ENCODE assay signal across 10 mouse cellular contexts in the genomic region with DNA sequence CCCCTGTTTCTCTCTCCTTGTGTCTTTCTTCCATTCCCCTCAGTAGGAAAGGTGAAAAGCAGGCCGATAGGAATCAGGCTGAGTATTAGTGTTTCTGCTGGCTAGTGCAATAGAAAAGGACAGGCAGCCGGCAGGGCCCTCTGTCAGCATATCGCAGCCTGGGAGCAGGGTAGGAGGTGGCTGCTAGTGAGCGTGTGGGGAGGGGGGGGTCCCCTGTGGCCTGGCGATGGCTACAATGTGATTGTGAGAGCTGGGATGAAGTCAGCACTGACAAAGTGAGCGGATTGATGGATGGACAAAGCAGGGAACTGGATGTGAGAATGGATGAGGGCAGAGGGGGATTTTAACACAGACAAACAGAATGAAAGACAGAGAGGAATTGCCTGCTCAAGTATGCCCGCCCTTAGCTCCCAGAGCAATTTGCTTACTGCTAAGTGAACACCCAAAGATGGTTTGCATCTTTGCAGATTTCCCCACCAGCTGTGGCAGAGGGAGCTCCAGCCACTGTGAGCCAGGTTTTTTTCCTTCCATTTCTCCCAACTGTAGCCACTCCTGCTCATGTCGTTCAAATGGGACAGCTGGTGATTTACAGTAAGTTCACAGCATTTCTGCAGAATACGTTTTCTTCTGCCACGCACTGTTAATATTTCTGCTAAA.
DNase-seq lines count a peak whose midpoint lies in the region; ATAC-seq and TF ChIP-seq lines count a peak whose summit lies in the region.
"Had no signal": no experiment of that assay in that cellular context is flagged by ENCODE, and none has a peak within 500 bp of the region (broad histone marks: within the 10 kb centered on the region; RNA-seq: fewer than 3 reads in every experiment).

No protein-coding gene starts in this region.

- WGBS in hindbrain, postnatal 0 days: 26% methylated on average over 10 of the region's 10 CpGs

- peak; percentile 13 to 29 for DNase-seq in cerebellum, postnatal 10 days
- DNase-seq in cerebellum, adult 9-11 months: no peak
- DNase-seq in hindbrain, postnatal 0 days (ENCODE audit: low spot score): peak; percentile 31
- no peak for DNase-seq in cerebellum, adult 11 months
- no peak for DNase-seq in thymus, postnatal 4 days
- DNase-seq: gastrocnemius, postnatal 25 days; kidney, adult 18-20 months had no signal

- peaks cover 35% of the 10 kb centered on the region for H3K4me1 ChIP-seq in megakaryocyte, embryonic 14.5 days
- H3K4me1 ChIP-seq in hindbrain, postnatal 0 days (ENCODE audit: insufficient read depth, low read length): peaks cover 4% of the 10 kb centered on the region; the same call in 1 of the 2 replicates

- H3K4me3 ChIP-seq in megakaryocyte, embryonic 14.5 days (replicated peaks): peak overlapping the region; percentile 24
- H3K4me3 ChIP-seq in hindbrain, postnatal 0 days (ENCODE audit: low read length): no peak overlapping the region

- TF ChIP-seq CTCF in hindbrain, postnatal 0 days (IDR thresholded peaks at IDR 0.05; ENCODE audit: low read depth): 0 out of 2 replicates have a peak, but pooled peaks have one; percentile 2

- H3K4me2 ChIP-seq in hindbrain, postnatal 0 days (ENCODE audit: low read depth, low read length): peak overlapping the region; percentile 5; the same call in 1 of the 2 replicates

- H3K27ac ChIP-seq in hindbrain, postnatal 0 days: no peak overlapping the region

- no peaks in the 10 kb centered on the region for H3K9me3 ChIP-seq in megakaryocyte, embryonic 14.5 days
- no peaks in the 10 kb centered on the region for H3K9me3 ChIP-seq in hindbrain, postnatal 0 days (ENCODE audit: low read length)

- no peaks in the 10 kb centered on the region for H3K27me3 ChIP-seq in megakaryocyte, embryonic 14.5 days (replicated peaks)
- no peaks in the 10 kb centered on the region for H3K27me3 ChIP-seq in hindbrain, postnatal 0 days (ENCODE audit: insufficient read depth, low read length)

- H3K9ac ChIP-seq in hindbrain, postnatal 0 days (replicated peaks; ENCODE audit: low read length): no peak overlapping the region

- no peak for ATAC-seq in megakaryocyte, adult 5-6 weeks (ENCODE audit: poor library complexity, severe bottlenecking)
- ATAC-seq in hindbrain, postnatal 0 days: no peak
- ATAC-seq in frontal cortex, adult (ENCODE audit: low TSS enrichment): no peak

- no peaks in the 10 kb centered on the region for H3K36me3 ChIP-seq in megakaryocyte, embryonic 14.5 days (replicated peaks; ENCODE audit: low read length)
- H3K36me3 ChIP-seq in hindbrain, postnatal 0 days (ENCODE audit: insufficient read depth, low read length): no peaks in the 10 kb centered on the region

Comparison
In these comparisons a context has a peak if more than half of its experiments do, and no peak if none do; other contexts are left out.
1. DNase-seq: peak in cerebellum, postnatal 10 days (2 of 2) and hindbrain, postnatal 0 days (single experiment); none in cerebellum, adult 9-11 months (single experiment), cerebellum, adult 11 months (single experiment) and thymus, postnatal 4 days (single experiment).